Mouse (Mus musculus) CH12.LX (cell line): ENCODE measurements at regions not wholly inside any gene's neighbourhood (a gene's known extent, or its start where the extent isn't known, plus 50 kb on each side); places are given as distances from the start of the nearest gene placed in this dataset.

Experiments
- DNase-seq: peaks from one replicate; pipeline ENCODE4 v3.0.0-alpha.2; 2013; ENCODE audit errors: extremely low read depth
- H3K27ac ChIP-seq: 2 replicates; pipeline ENCODE4 v1.5.1; 2012; ENCODE audit warnings: low read depth, mild to moderate bottlenecking, control low read depth, moderate library complexity; ENCODE audit not compliant: insufficient read depth
- H3K27me3 ChIP-seq: replicated peaks from 2 replicates; pipeline ENCODE3; 2012; ENCODE audit warnings: inconsistent platforms
- H3K36me3 ChIP-seq, 2 experiments: replicated peaks in 1 of 2; 2 replicates each; pipeline versions ENCODE3 to v1.6.1; 2012; ENCODE audit warnings: inconsistent platforms in 1 of 2, low read length in 1 of 2, mild to moderate bottlenecking in 1 of 2, mixed read lengths in 1 of 2, moderate library complexity in 1 of 2; ENCODE audit not compliant: control insufficient read depth in 1 of 2, insufficient read depth in 1 of 2
- H3K4me1 ChIP-seq, 2 experiments: 2 replicates each; pipeline ENCODE4 v1.6.1; 2012; ENCODE audit warnings: inconsistent platforms in 1 of 2, moderate library complexity in 1 of 2; ENCODE audit not compliant: insufficient read depth in 2 of 2, control insufficient read depth in 1 of 2
- H3K4me2 ChIP-seq: 2 replicates; pipeline ENCODE4 v1.6.1; 2012; ENCODE audit warnings: low read depth, mild to moderate bottlenecking, control low read depth; ENCODE audit not compliant: poor library complexity, insufficient read depth, severe bottlenecking
- H3K4me3 ChIP-seq, 3 experiments: fragments of 150-350 bp in 1 of 3; sonication (generic) in 1 of 3; replicated peaks in 1 of 3; 2 replicates each; pipeline versions ENCODE3 to v1.5.1; 2011 to 2012; ENCODE audit warnings: low read depth in 2 of 3, low read length in 2 of 3, mild to moderate bottlenecking in 2 of 3, moderate library complexity in 2 of 3, control low read depth in 1 of 3, improper control_type of control experiment in 1 of 3, inconsistent platforms in 1 of 3, mixed read lengths in 1 of 3; ENCODE audit not compliant: poor library complexity in 1 of 3
- H3K79me2 ChIP-seq: replicated peaks from 2 replicates; pipeline ENCODE4 v1.6.1; 2012; ENCODE audit warnings: mild to moderate bottlenecking, moderate library complexity; ENCODE audit not compliant: control insufficient read depth, poor library complexity, insufficient read depth, severe bottlenecking; ENCODE audit errors: extremely low read depth
- H3K9ac ChIP-seq: 2 replicates; pipeline ENCODE4 v1.6.1; 2012; ENCODE audit warnings: low read depth, mild to moderate bottlenecking, control low read depth, moderate library complexity; ENCODE audit not compliant: insufficient read depth
- H3K9me3 ChIP-seq: replicated peaks from 2 replicates; pipeline ENCODE3; 2012; ENCODE audit warnings: low read length, inconsistent platforms, mixed read lengths
- CHD2 ChIP-seq: IDR thresholded peaks from 2 replicates; pipeline ENCODE4 v1.6.1; 2011; ENCODE audit warnings: low read length, improper control_type of control experiment
- CTCF ChIP-seq, 2 experiments: IDR thresholded peaks in 1 of 2; conservative IDR thresholded peaks in 1 of 2; 2 replicates each; pipeline ENCODE4 v1.5.1; 2011 to 2012; ENCODE audit warnings: low read depth in 2 of 2, low read length in 2 of 2, improper control_type of control experiment in 1 of 2, inconsistent platforms in 1 of 2, mild to moderate bottlenecking in 1 of 2, moderate library complexity in 1 of 2
- E2F4 ChIP-seq: IDR thresholded peaks from 2 replicates; pipeline ENCODE4 v1.6.1; 2011; ENCODE audit warnings: low read depth, low read length, improper control_type of control experiment; ENCODE audit not compliant: insufficient replicate concordance
- ELF1 ChIP-seq: IDR thresholded peaks from 2 replicates; pipeline ENCODE4 v1.6.1; 2014; ENCODE audit warnings: low read depth, mild to moderate bottlenecking, inconsistent platforms, low read length, improper control_type of control experiment
- ETS1 ChIP-seq: conservative IDR thresholded peaks from 2 replicates; pipeline ENCODE4 v1.6.1; 2012; ENCODE audit warnings: low read depth, mild to moderate bottlenecking, inconsistent platforms, low read length, improper control_type of control experiment, moderate library complexity
- GABPA ChIP-seq: IDR thresholded peaks from 2 replicates; pipeline ENCODE4 v1.6.1; 2012; ENCODE audit warnings: low read depth, low read length, improper control_type of control experiment, inconsistent platforms; ENCODE audit not compliant: insufficient replicate concordance
- HCFC1 ChIP-seq: IDR thresholded peaks from 2 replicates; pipeline ENCODE4 v1.6.1; 2012; ENCODE audit warnings: low read depth, mild to moderate bottlenecking, inconsistent platforms, low read length, improper control_type of control experiment
- IRF4 ChIP-seq: IDR thresholded peaks from 2 replicates; pipeline ENCODE4 v1.6.1; 2014; ENCODE audit warnings: low read depth, mild to moderate bottlenecking, inconsistent platforms, low read length, improper control_type of control experiment
- JUN ChIP-seq: IDR thresholded peaks from 2 replicates; pipeline ENCODE4 v1.6.1; 2011; ENCODE audit warnings: low read depth, mild to moderate bottlenecking, low read length, improper control_type of control experiment, moderate library complexity; ENCODE audit not compliant: insufficient read depth
- KAT2A ChIP-seq: IDR thresholded peaks from 2 replicates; pipeline ENCODE4 v1.6.1; 2012; ENCODE audit warnings: low read length, improper control_type of control experiment, inconsistent platforms; ENCODE audit not compliant: insufficient replicate concordance
- MAFK ChIP-seq: IDR thresholded peaks from 2 replicates; pipeline ENCODE4 v1.6.1; 2011; ENCODE audit warnings: low read length, improper control_type of control experiment; ENCODE audit not compliant: insufficient replicate concordance
- MAX ChIP-seq: IDR thresholded peaks from 2 replicates; pipeline ENCODE4 v1.6.1; 2011; ENCODE audit warnings: low read length, improper control_type of control experiment
- MAZ ChIP-seq: IDR thresholded peaks from 2 replicates; pipeline ENCODE4 v1.6.1; 2012; ENCODE audit warnings: low read depth, mild to moderate bottlenecking, inconsistent platforms, low read length, improper control_type of control experiment, moderate library complexity
- MEF2A ChIP-seq: IDR thresholded peaks from 2 replicates; pipeline ENCODE4 v1.6.1; 2014; ENCODE audit warnings: low read depth, mild to moderate bottlenecking, inconsistent platforms, low read length, improper control_type of control experiment, borderline replicate concordance
- MXI1 ChIP-seq: IDR thresholded peaks from 2 replicates; pipeline ENCODE4 v1.6.1; 2011; ENCODE audit warnings: mild to moderate bottlenecking, low read depth, low read length, improper control_type of control experiment
- MYC ChIP-seq: IDR thresholded peaks from 2 replicates; pipeline ENCODE4 v1.6.1; 2011; ENCODE audit warnings: low read depth, mild to moderate bottlenecking, improper control_type of control experiment, low read length
- NELFE ChIP-seq: IDR thresholded peaks from 2 replicates; pipeline ENCODE4 v1.6.1; 2011; ENCODE audit warnings: low read depth, low read length, improper control_type of control experiment
- POLR2A ChIP-seq: IDR thresholded peaks from 2 replicates; pipeline ENCODE4 v1.6.1; 2011; ENCODE audit warnings: low read depth, mild to moderate bottlenecking, improper control_type of control experiment, low read length
- POLR2AphosphoS2 ChIP-seq: IDR thresholded peaks from 2 replicates; pipeline ENCODE4 v1.6.1; 2011; ENCODE audit warnings: low read depth, low read length, improper control_type of control experiment
- RAD21 ChIP-seq: IDR thresholded peaks from 2 replicates; pipeline ENCODE4 v1.6.1; 2011; ENCODE audit warnings: low read depth, mild to moderate bottlenecking, low read length, improper control_type of control experiment, moderate library complexity
- RCOR1 ChIP-seq: conservative IDR thresholded peaks from 2 replicates; pipeline ENCODE4 v1.6.1; 2012; ENCODE audit warnings: low read depth, mild to moderate bottlenecking, inconsistent platforms, low read length, improper control_type of control experiment
- SIN3A ChIP-seq: IDR thresholded peaks from 2 replicates; pipeline ENCODE4 v1.6.1; 2012; ENCODE audit warnings: low read length, improper control_type of control experiment, inconsistent platforms
- SMC3 ChIP-seq: IDR thresholded peaks from 2 replicates; pipeline ENCODE4 v1.6.1; 2011; ENCODE audit warnings: low read depth, low read length, improper control_type of control experiment
- USF1 ChIP-seq: IDR thresholded peaks from 2 replicates; pipeline ENCODE4 v1.6.1; 2014; ENCODE audit warnings: low read depth, mild to moderate bottlenecking, inconsistent platforms, low read length, improper control_type of control experiment
- ZC3H11A ChIP-seq: IDR thresholded peaks from 2 replicates; pipeline ENCODE4 v1.6.1; 2012; ENCODE audit warnings: low read depth, mild to moderate bottlenecking, inconsistent platforms, low read length, improper control_type of control experiment
- ZMIZ1 ChIP-seq: IDR thresholded peaks from 2 replicates; pipeline ENCODE4 v1.6.1; 2012; ENCODE audit warnings: low read depth, mild to moderate bottlenecking, inconsistent platforms, low read length, improper control_type of control experiment
- ZNF384 ChIP-seq: IDR thresholded peaks from 2 replicates; pipeline ENCODE4 v1.6.1; 2012; ENCODE audit warnings: low read depth, low read length, improper control_type of control experiment, inconsistent platforms
- dilution Hi-C: fragments of 300-500 bp; cut with MboI; formaldehyde crosslinking; loops from 2 replicates; pipeline ENCODE4 v1.14.3; 2020; ENCODE audit warnings: low sequenced_read_pairs; ENCODE audit not compliant: extremely low pct_unique_long_range_greater_than_20kb, extremely low pct_ligation_motif_present
- in situ Hi-C: fragments of 300-500 bp; cut with MboI; formaldehyde crosslinking; loops from 3 replicates; pipeline ENCODE4 v1.14.3; 2019; ENCODE audit warnings: low sequenced_read_pairs, low pct_ligation_motif_present, low pct_unique_long_range_greater_than_20kb, mixed read lengths

DNA sequence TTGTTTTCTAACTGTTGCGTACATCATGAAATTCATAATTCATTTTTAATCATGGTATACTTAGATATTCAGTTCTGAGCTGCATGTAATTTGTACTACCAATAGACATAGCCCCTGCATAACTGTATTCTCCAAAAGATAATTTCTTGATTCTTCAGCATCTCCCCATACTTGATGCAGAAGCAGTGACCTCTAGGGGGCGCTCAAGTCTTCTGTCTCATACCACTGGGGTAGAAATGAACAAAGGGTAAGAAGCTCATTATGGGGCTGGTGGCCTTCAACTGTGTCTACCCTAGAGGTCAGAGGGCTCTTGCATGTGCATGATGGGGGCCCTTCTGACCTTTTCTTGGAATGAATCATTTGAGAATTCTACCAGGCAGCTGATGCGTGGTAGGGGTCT is 85.6 kb upstream of the H2al1a start:
- Histone ChIP-seq H3K4me3 (no peak overlapping the region), H3K9ac (no peak overlapping the region), H3K4me2 (no peak overlapping the region), H3K4me1 (no peaks in the 10 kb centered on the region), H3K79me2 (no peaks in the 10 kb centered on the region), H3K36me3 (no peaks in the 10 kb centered on the region), H3K27ac (no peak overlapping the region), H3K9me3 (no peaks in the 10 kb centered on the region), H3K27me3 (no peaks in the 10 kb centered on the region)
- DNase-seq = peak; percentile 55
- dilution Hi-C loops = no loop called here
- in situ Hi-C loops = no loop called here
- no peak for TF ChIP-seq MYC
- peak; percentile 57 for TF ChIP-seq RAD21
- no peak for TF ChIP-seq CHD2
- TF ChIP-seq JUN = no peak
- TF ChIP-seq MAX = no peak
- no peak for TF ChIP-seq ZC3H11A
- no peak for TF ChIP-seq POLR2A
- TF ChIP-seq SIN3A = no peak
- TF ChIP-seq CTCF (conservative IDR thresholded peaks at IDR 0.05 in 1 of 2, IDR thresholded peaks at IDR 0.05 in 1 of 2; ENCODE audit: low read depth in 2 of 2, low read length in 2 of 2) = peak; percentile 38 to 63; a peak in 3 of 4 replicates
- TF ChIP-seq GABPA = no peak
- no peak for TF ChIP-seq POLR2AphosphoS2
- TF ChIP-seq MXI1 = no peak
- TF ChIP-seq ZMIZ1 = no peak
- no peak for TF ChIP-seq MEF2A
- TF ChIP-seq HCFC1 = no peak
- no peak for TF ChIP-seq ELF1
- TF ChIP-seq SMC3 = peak; percentile 8; the same call in 1 of the 2 replicates
- no peak for TF ChIP-seq RCOR1
- TF ChIP-seq ZNF384 = no peak

DNA sequence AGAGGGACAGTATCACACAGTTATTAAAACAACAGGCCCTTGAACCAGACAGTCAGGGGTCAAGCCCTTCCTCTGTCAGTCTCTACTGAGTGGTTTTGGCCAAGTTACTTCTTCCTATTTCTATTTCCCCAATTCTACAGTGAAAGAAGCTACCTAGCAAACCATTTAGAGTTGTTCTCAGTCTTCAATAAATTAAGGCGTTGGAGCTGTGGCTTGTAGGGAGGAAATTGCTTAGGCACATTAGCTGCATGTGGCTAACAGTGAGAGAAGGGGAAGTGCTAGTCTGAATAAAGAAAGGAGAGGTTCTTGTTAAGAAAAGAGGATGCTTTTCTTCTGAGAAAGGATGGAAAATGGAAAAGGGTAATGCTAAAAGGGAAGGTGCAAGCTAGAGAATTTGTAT is 60.0 kb upstream of the H2al1a start:
- no peak for DNase-seq
- no peaks in the 10 kb centered on the region for H3K79me2 ChIP-seq
- in situ Hi-C loops (no loop called here), dilution Hi-C loops (no loop called here)
- no peak overlapping the region for H3K4me3 ChIP-seq
- H3K4me1 ChIP-seq = no peaks in the 10 kb centered on the region
- H3K4me2 ChIP-seq = no peak overlapping the region
- H3K9me3 ChIP-seq = no peaks in the 10 kb centered on the region
- H3K27me3 ChIP-seq = no peaks in the 10 kb centered on the region
- no peak for TF ChIP-seq MAFK
- TF ChIP-seq IRF4 = no peak
- TF ChIP-seq USF1 = no peak
- TF ChIP-seq MAZ = no peak
- TF ChIP-seq ZC3H11A = no peak
- no peak for TF ChIP-seq RCOR1
- no peak for TF ChIP-seq ZMIZ1
- no peak for TF ChIP-seq POLR2AphosphoS2
- no peak for TF ChIP-seq RAD21
- no peak for TF ChIP-seq SMC3
- no peak for TF ChIP-seq GABPA
- TF ChIP-seq ETS1 = no peak
- no peak for TF ChIP-seq KAT2A
- no peak for TF ChIP-seq JUN
- TF ChIP-seq NELFE = no peak
- no peak for TF ChIP-seq E2F4
- no peak overlapping the region for H3K27ac ChIP-seq
- H3K36me3 ChIP-seq = no peaks in the 10 kb centered on the region
- H3K9ac ChIP-seq = no peak overlapping the region
